ENCODE assay signal across 16 mouse cellular contexts in the genomic region with DNA sequence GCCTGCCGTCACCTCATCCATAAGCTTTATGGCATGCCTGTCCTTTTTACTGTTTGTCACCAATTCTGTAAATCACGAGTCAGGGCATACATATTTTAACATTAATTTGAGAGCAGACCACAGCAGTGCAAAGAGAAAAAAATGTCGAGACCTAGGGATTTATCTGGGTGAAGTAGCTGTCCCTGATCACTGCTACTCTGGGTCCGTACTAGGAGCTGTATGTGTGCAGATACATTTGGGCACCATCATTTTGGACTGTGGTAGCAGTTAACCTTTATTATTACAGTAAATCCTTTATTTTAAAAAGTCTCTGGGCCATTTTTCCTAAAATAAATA.
DNase-seq lines count a peak whose midpoint lies in the region; ATAC-seq lines count a peak whose summit lies in the region.
"Had no signal": no experiment of that assay in that cellular context is flagged by ENCODE, and none has a peak within 500 bp of the region (broad histone marks: within the 10 kb centered on the region; RNA-seq: fewer than 3 reads in every experiment).

No protein-coding gene starts in this region.

- no peaks in the 10 kb centered on the region for H3K36me3 ChIP-seq in hindbrain, embryonic 11.5 days (ENCODE audit: control insufficient read depth, insufficient read depth, low read length)
- H3K36me3 ChIP-seq in hindbrain, embryonic 10.5 days = no peaks in the 10 kb centered on the region
- no peaks in the 10 kb centered on the region for H3K36me3 ChIP-seq in forebrain, embryonic 12.5 days (replicated peaks)
- H3K36me3 ChIP-seq in hindbrain, embryonic 15.5 days = no peaks in the 10 kb centered on the region
- H3K36me3 ChIP-seq in neural tube, embryonic 12.5 days = no peaks in the 10 kb centered on the region
- H3K36me3 ChIP-seq: intestine, embryonic 15.5 days; lung, embryonic 15.5 days had no signal

- no peaks in the 10 kb centered on the region for H3K27me3 ChIP-seq in hindbrain, embryonic 11.5 days (ENCODE audit: control insufficient read depth, insufficient read depth, low read length)
- H3K27me3 ChIP-seq in hindbrain, embryonic 10.5 days (ENCODE audit: insufficient read depth, poor library complexity, severe bottlenecking) = no peaks in the 10 kb centered on the region
- H3K27me3 ChIP-seq in forebrain, embryonic 12.5 days = no peaks in the 10 kb centered on the region; the same call in 1 of the 2 replicates
- no peaks in the 10 kb centered on the region for H3K27me3 ChIP-seq in hindbrain, embryonic 15.5 days
- H3K27me3 ChIP-seq in neural tube, embryonic 12.5 days (replicated peaks) = no peaks in the 10 kb centered on the region
- H3K27me3 ChIP-seq: lung, embryonic 15.5 days had no signal

- 67% methylated on average over 4 of the region's 4 CpGs for WGBS in hindbrain, embryonic 11.5 days
- WGBS in hindbrain, embryonic 10.5 days = 78% methylated on average over 4 of the region's 4 CpGs
- 40% methylated on average over 4 of the region's 4 CpGs for WGBS in forebrain, embryonic 12.5 days
- whole genome bisulfite sequencing in hindbrain, embryonic 15.5 days = 18% methylated on average over 4 of the region's 4 CpGs
- 28% methylated on average over 4 of the region's 4 CpGs for WGBS in neural tube, embryonic 12.5 days

- no peak for DNase-seq in hindbrain, embryonic 11.5 days (ENCODE audit: low spot score)
- no peak for DNase-seq in hindbrain, embryonic 10.5 days (ENCODE audit: low spot score)
- DNase-seq in ovary, postnatal 36 days (ENCODE audit: low spot score) = no peak
- DNase-seq in thymus, postnatal 36 days = no peak
- DNase-seq in left cerebral cortex, postnatal 4 days = no peak
- DNase-seq: gastrocnemius, adult 2 months; heart, adult 11 months; thymus, postnatal 14 days had no signal

- no peaks in the 10 kb centered on the region for H3K4me1 ChIP-seq in hindbrain, embryonic 11.5 days (replicated peaks; ENCODE audit: control insufficient read depth, insufficient read depth, low read length)
- H3K4me1 ChIP-seq in hindbrain, embryonic 10.5 days (replicated peaks) = no peaks in the 10 kb centered on the region
- peaks cover 14% of the 10 kb centered on the region for H3K4me1 ChIP-seq in forebrain, embryonic 12.5 days
- peaks cover 42% of the 10 kb centered on the region for H3K4me1 ChIP-seq in hindbrain, embryonic 15.5 days (replicated peaks)
- H3K4me1 ChIP-seq in neural tube, embryonic 12.5 days = peaks cover 23% of the 10 kb centered on the region
- H3K4me1 ChIP-seq: lung, embryonic 15.5 days had no signal

- intact Hi-C loops in left cerebral cortex, postnatal 4 days (cut with DNase I) = no loop called here

- no peak overlapping the region for H3K4me2 ChIP-seq in hindbrain, embryonic 11.5 days (replicated peaks; ENCODE audit: low read depth, low read length)
- peak overlapping the region; percentile 42 for H3K4me2 ChIP-seq in forebrain, embryonic 12.5 days
- H3K4me2 ChIP-seq in hindbrain, embryonic 15.5 days = peak overlapping the region; percentile 41
- peak overlapping the region; percentile 47 for H3K4me2 ChIP-seq in neural tube, embryonic 12.5 days (replicated peaks)
- H3K4me2 ChIP-seq: intestine, embryonic 15.5 days; liver, embryonic 11.5 days; lung, embryonic 15.5 days had no signal

- no peak overlapping the region for H3K4me3 ChIP-seq in hindbrain, embryonic 11.5 days (ENCODE audit: low read depth, low read length)
- no peak overlapping the region for H3K4me3 ChIP-seq in hindbrain, embryonic 10.5 days
- no peak overlapping the region for H3K4me3 ChIP-seq in forebrain, embryonic 12.5 days (replicated peaks)
- no peak overlapping the region for H3K4me3 ChIP-seq in hindbrain, embryonic 15.5 days
- no peak overlapping the region for H3K4me3 ChIP-seq in neural tube, embryonic 12.5 days
- H3K4me3 ChIP-seq: gastrocnemius, adult 2 months; intestine, embryonic 15.5 days; lung, embryonic 15.5 days had no signal

- peak; percentile 52; the same call in 1 of the 2 replicates for ATAC-seq in hindbrain, embryonic 11.5 days (ENCODE audit: low FRiP score)
- peak; percentile 66 for ATAC-seq in forebrain, embryonic 12.5 days (ENCODE audit: low FRiP score)
- ATAC-seq in hindbrain, embryonic 15.5 days (ENCODE audit: low FRiP score, low read depth) = peak; percentile 49
- no peak; the same call in 1 of the 2 replicates for ATAC-seq in neural tube, embryonic 12.5 days (ENCODE audit: low FRiP score, low read depth)
- ATAC-seq: activated CD4-positive, CD25-positive, alpha-beta regulatory T cell, adult 4 months had no signal

- peak overlapping the region; percentile 71 for H3K27ac ChIP-seq in hindbrain, embryonic 11.5 days (ENCODE audit: low read depth, low read length)
- no peak overlapping the region for H3K27ac ChIP-seq in hindbrain, embryonic 10.5 days
- H3K27ac ChIP-seq in forebrain, embryonic 12.5 days = peak overlapping the region; percentile 87
- H3K27ac ChIP-seq in hindbrain, embryonic 15.5 days (replicated peaks) = peak overlapping the region; percentile 89
- H3K27ac ChIP-seq in neural tube, embryonic 12.5 days = peak overlapping the region; percentile 58
- H3K27ac ChIP-seq: gastrocnemius, adult 2 months; intestine, embryonic 15.5 days; kidney, postnatal 0 days; lung, embryonic 15.5 days had no signal

- H3K9ac ChIP-seq in hindbrain, embryonic 11.5 days (ENCODE audit: low read depth, low read length) = no peak overlapping the region
- H3K9ac ChIP-seq in forebrain, embryonic 12.5 days = no peak overlapping the region
- H3K9ac ChIP-seq in hindbrain, embryonic 15.5 days = peak overlapping the region; percentile 23; the same call in 1 of the 2 replicates
- H3K9ac ChIP-seq in neural tube, embryonic 12.5 days = no peak overlapping the region
- H3K9ac ChIP-seq: intestine, embryonic 15.5 days; lung, embryonic 15.5 days had no signal

- H3K9me3 ChIP-seq in hindbrain, embryonic 11.5 days (ENCODE audit: control insufficient read depth, low read length) = no peaks in the 10 kb centered on the region
- H3K9me3 ChIP-seq in hindbrain, embryonic 10.5 days = no peaks in the 10 kb centered on the region
- H3K9me3 ChIP-seq in forebrain, embryonic 12.5 days = no peaks in the 10 kb centered on the region
- H3K9me3 ChIP-seq in hindbrain, embryonic 15.5 days = no peaks in the 10 kb centered on the region
- H3K9me3 ChIP-seq in neural tube, embryonic 12.5 days = no peaks in the 10 kb centered on the region
- H3K9me3 ChIP-seq: intestine, embryonic 15.5 days; lung, embryonic 15.5 days had no signal
